Mouse (Mus musculus): ENCODE data around the gene Atpaf2. TPM values are rescaled to one million over a fixed set of nuclear protein-coding genes. Genes with fewer than 3 reads are reported as not detected.

Atpaf2 gene
- polyA plus RNA-seq, 1 experiment from 2014 or later = 54.9 TPM

DNA sequence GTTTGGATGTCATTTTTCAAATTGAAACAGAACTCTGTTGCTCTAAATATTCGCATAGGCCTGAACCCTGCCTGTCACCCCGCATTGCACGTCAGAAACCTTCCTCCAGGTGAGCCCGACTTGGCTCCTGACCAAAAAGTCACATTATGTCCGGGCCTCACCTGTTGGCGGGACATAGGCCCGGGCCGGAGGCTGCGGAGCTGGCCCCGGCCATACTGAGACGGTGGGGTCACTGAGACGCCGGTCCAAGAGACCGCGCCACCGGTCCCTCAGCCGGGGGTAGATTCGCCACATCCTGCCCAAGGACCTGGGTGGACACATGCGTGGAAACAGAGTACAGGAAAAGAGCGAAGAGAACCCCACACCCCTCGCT lies 1.7 kb downstream of the Atpaf2 start:
- Histone ChIP-seq H3K36me3 (ENCODE audit: control insufficient read depth, insufficient read depth, low read length) (no peaks in the 10 kb centered on the region), H3K4me2 (replicated peaks; ENCODE audit: low read depth, low read length) (peak overlapping the region; percentile 48), H3K27ac (ENCODE audit: low read depth, low read length) (no peak overlapping the region), H3K4me1 (ENCODE audit: control insufficient read depth, insufficient read depth, low read length) (peaks cover 19% of the 10 kb centered on the region), H3K9me3 (ENCODE audit: control insufficient read depth, low read length) (no peaks in the 10 kb centered on the region), H3K9ac (ENCODE audit: low read depth, low read length) (peak overlapping the region; percentile 95), H3K4me3 (ENCODE audit: low read length) (peak overlapping the region; percentile 95), H3K27me3 (ENCODE audit: control insufficient read depth, insufficient read depth, low read length) (no peaks in the 10 kb centered on the region)
- under 1% methylated on average over 21 of the region's 21 CpGs for WGBS
- ATAC-seq (ENCODE audit: low FRiP score, low TSS enrichment) = peak; percentile 66

DNA sequence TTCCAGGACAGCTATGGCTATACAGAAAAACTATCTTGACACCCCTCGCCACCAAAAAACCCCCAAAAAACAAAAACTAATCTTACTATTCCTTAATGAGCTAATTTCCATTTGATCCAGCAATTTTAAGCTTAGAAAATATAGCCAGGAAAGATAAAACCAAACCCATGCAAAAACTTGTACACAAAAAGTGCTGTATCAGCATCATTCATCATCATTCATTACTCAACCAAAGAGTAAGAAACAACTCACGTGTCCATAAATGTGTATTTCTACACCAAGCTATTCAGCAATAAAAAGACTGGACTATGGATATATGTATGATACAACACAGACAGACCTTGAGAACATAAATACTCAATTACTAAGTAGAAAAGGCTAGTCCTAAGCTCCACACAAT lies 5.3 kb downstream of the Atpaf2 start:
- Histone ChIP-seq H3K27ac (ENCODE audit: low read depth, low read length) (no peak overlapping the region), H3K4me3 (ENCODE audit: low read length) (no peak overlapping the region), H3K27me3 (ENCODE audit: control insufficient read depth, insufficient read depth, low read length) (no peaks in the 10 kb centered on the region), H3K4me1 (ENCODE audit: control insufficient read depth, insufficient read depth, low read length) (peaks cover 8% of the 10 kb centered on the region), H3K9me3 (ENCODE audit: control insufficient read depth, low read length) (no peaks in the 10 kb centered on the region), H3K4me2 (replicated peaks; ENCODE audit: low read depth, low read length) (no peak overlapping the region), H3K9ac (ENCODE audit: low read depth, low read length) (no peak overlapping the region), H3K36me3 (ENCODE audit: control insufficient read depth, insufficient read depth, low read length) (peaks cover 18% of the 10 kb centered on the region)
- ATAC-seq (ENCODE audit: low FRiP score, low TSS enrichment) = no peak
- WGBS = 88% methylated on average over 2 of the region's 2 CpGs

DNA sequence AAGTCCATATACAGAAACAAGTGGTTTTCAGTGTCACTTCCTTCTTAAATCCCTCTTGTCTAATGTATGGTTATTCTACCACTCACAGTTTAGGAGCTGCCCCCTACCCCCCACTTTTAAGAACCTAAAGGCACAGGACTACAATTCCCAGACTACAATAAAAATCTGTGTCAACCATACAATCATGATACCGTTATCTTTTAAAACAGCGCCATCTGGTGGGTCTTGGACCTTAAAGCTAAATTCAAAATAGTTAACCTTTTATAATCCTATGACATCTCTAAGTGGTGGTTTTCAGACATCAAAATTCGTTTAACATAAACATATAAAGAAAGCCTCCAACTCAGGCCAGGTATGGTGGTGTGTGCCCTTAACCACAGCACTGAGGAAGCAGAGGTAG lies 6.1 kb downstream of the Atpaf2 start:
- no peak overlapping the region for H3K9ac ChIP-seq (ENCODE audit: low read depth, low read length)
- no peak overlapping the region for H3K27ac ChIP-seq (ENCODE audit: low read depth, low read length)
- 12% methylated on average over 3 of the region's 3 CpGs for WGBS
- H3K36me3 ChIP-seq (ENCODE audit: control insufficient read depth, insufficient read depth, low read length) = peaks cover 25% of the 10 kb centered on the region
- H3K4me3 ChIP-seq (ENCODE audit: low read length) = no peak overlapping the region
- H3K27me3 ChIP-seq (ENCODE audit: control insufficient read depth, insufficient read depth, low read length) = no peaks in the 10 kb centered on the region
- H3K4me1 ChIP-seq (ENCODE audit: control insufficient read depth, insufficient read depth, low read length) = peaks cover 8% of the 10 kb centered on the region
- no peak overlapping the region for H3K4me2 ChIP-seq (replicated peaks; ENCODE audit: low read depth, low read length)
- no peaks in the 10 kb centered on the region for H3K9me3 ChIP-seq (ENCODE audit: control insufficient read depth, low read length)
- no peak for ATAC-seq (ENCODE audit: low FRiP score, low TSS enrichment)

DNA sequence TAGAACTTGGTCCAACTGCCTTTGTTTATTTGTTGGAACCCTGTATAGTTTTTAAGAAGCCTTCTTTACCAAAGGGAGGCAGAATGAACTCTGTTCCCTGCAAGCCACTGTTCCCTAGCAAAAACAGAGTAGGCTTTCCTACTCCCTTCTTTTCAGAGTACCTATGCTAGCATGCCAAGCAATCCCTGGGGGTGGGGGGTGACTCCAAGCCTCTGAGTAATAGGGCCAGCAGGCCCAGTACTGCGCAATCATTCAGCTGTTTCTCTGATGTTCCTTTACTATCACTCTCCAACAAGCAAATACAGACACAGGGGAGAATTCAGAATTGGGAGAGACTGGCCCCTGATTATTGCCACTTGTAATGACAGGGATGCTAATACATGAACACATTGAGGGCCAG lies 11.7 kb downstream of the Atpaf2 start:
- Histone ChIP-seq H3K4me2 (replicated peaks; ENCODE audit: low read depth, low read length) (no peak overlapping the region), H3K9ac (ENCODE audit: low read depth, low read length) (no peak overlapping the region), H3K4me3 (ENCODE audit: low read length) (no peak overlapping the region), H3K4me1 (ENCODE audit: control insufficient read depth, insufficient read depth, low read length) (no peaks in the 10 kb centered on the region), H3K27ac (ENCODE audit: low read depth, low read length) (no peak overlapping the region), H3K27me3 (ENCODE audit: control insufficient read depth, insufficient read depth, low read length) (no peaks in the 10 kb centered on the region), H3K9me3 (ENCODE audit: control insufficient read depth, low read length) (no peaks in the 10 kb centered on the region), H3K36me3 (ENCODE audit: control insufficient read depth, insufficient read depth, low read length) (peaks cover 76% of the 10 kb centered on the region)
- ATAC-seq (ENCODE audit: low FRiP score, low TSS enrichment) = no peak
- WGBS = 95% methylated on average over 1 of the region's 1 CpGs

DNA sequence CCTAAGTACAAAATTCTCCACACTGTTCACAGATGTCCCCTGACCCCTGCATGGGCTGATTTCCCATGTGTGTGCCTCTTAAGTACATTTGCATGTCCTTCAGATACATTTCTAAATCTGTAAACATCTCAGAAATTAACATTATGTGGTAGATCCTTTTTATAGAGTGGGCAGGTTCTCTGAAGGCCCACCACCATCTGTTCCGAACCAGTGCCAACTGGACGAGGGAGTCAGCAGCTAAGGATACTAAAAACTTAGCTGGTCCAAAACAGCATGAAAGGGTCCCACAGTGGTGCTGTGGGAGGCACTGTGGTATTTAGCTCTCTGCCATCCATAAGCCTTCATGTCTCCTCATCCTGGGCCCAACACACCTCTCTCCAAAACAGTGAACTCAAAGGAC lies 21.1 kb downstream of the Atpaf2 start:
- Histone ChIP-seq H3K27ac (ENCODE audit: low read depth, low read length) (no peak overlapping the region), H3K4me2 (replicated peaks; ENCODE audit: low read depth, low read length) (no peak overlapping the region), H3K36me3 (ENCODE audit: control insufficient read depth, insufficient read depth, low read length) (peaks cover 20% of the 10 kb centered on the region), H3K4me1 (ENCODE audit: control insufficient read depth, insufficient read depth, low read length) (no peaks in the 10 kb centered on the region), H3K9ac (ENCODE audit: low read depth, low read length) (no peak overlapping the region), H3K9me3 (ENCODE audit: control insufficient read depth, low read length) (no peaks in the 10 kb centered on the region), H3K27me3 (ENCODE audit: control insufficient read depth, insufficient read depth, low read length) (no peaks in the 10 kb centered on the region), H3K4me3 (ENCODE audit: low read length) (no peak overlapping the region)
- WGBS = 94% methylated on average over 2 of the region's 2 CpGs
- ATAC-seq (ENCODE audit: low FRiP score, low TSS enrichment) = no peak

DNA sequence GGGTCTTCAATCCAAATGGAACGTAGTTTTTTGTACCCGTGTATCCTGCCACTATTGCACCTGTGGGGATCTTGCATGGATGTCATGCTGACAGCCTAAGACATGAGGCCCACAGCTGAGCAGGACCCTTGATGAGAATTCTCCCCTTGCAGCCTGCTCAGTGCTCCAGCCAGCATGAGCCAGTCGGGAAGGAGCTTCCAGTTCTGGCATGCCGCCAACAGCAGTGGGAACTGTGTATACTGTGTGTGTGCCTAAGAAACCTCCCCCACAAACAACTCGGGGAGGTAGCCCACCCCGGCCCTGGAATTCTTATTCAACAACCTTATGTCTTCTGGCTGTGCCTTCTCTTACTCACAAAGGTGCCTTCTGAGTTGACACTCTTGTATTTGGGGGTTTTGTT lies 21.7 kb downstream of the Atpaf2 start:
- Histone ChIP-seq H3K4me3 (ENCODE audit: low read length) (no peak overlapping the region), H3K27me3 (ENCODE audit: control insufficient read depth, insufficient read depth, low read length) (no peaks in the 10 kb centered on the region), H3K36me3 (ENCODE audit: control insufficient read depth, insufficient read depth, low read length) (peaks cover 16% of the 10 kb centered on the region), H3K4me1 (ENCODE audit: control insufficient read depth, insufficient read depth, low read length) (no peaks in the 10 kb centered on the region), H3K9me3 (ENCODE audit: control insufficient read depth, low read length) (no peaks in the 10 kb centered on the region), H3K9ac (ENCODE audit: low read depth, low read length) (no peak overlapping the region), H3K27ac (ENCODE audit: low read depth, low read length) (no peak overlapping the region), H3K4me2 (replicated peaks; ENCODE audit: low read depth, low read length) (no peak overlapping the region)
- ATAC-seq (ENCODE audit: low FRiP score, low TSS enrichment) = 0 out of 2 replicates have a peak, but pooled peaks have one; percentile 57
- WGBS = 73% methylated on average over 6 of the region's 6 CpGs

DNA sequence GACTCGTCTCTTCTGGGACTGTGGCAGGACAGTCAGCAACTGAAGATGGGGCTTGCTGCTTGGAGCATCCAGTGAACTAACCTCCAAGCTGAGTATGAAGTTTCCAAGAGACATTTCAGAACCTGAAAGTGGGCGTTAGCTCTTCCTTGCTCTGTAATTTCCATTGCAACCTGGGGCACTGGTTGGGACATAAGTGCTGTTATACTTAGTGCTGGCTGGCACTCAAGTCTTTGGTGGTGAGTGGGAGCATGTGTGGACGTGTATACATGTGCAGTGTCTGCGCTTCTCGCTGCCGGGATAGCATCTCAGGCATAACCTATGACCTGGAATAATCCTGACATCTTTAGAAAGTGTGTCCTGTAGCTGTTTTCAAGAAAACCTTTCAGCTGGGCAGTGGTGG lies 26.9 kb downstream of the Atpaf2 start:
- no peak overlapping the region for H3K9ac ChIP-seq (ENCODE audit: low read depth, low read length)
- no peaks in the 10 kb centered on the region for H3K36me3 ChIP-seq (ENCODE audit: control insufficient read depth, insufficient read depth, low read length)
- no peaks in the 10 kb centered on the region for H3K4me1 ChIP-seq (ENCODE audit: control insufficient read depth, insufficient read depth, low read length)
- H3K27me3 ChIP-seq (ENCODE audit: control insufficient read depth, insufficient read depth, low read length) = no peaks in the 10 kb centered on the region
- ATAC-seq (ENCODE audit: low FRiP score, low TSS enrichment) = no peak
- H3K4me2 ChIP-seq (replicated peaks; ENCODE audit: low read depth, low read length) = no peak overlapping the region
- no peak overlapping the region for H3K27ac ChIP-seq (ENCODE audit: low read depth, low read length)
- no peak overlapping the region for H3K4me3 ChIP-seq (ENCODE audit: low read length)
- 90% methylated on average over 6 of the region's 6 CpGs for WGBS
- no peaks in the 10 kb centered on the region for H3K9me3 ChIP-seq (ENCODE audit: control insufficient read depth, low read length)

DNA sequence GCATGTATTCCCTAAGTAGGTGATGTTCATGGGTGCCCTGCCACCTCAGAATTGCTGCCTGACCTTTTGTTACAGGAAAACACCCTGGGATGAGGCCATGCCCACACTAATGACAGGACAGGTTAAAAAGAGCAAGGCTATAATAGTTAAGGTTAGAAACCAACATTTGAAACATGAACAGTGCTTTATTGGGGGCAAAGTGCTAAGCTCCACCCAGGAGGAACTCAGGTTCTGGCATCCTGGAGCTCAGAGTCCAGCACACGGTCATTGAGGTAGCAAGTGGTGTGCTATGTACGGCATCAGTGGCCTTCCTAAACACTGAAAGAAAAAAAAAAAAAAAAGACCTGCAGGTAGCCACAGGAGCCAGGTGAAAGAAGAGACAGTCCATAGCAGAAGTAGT lies 30.3 kb downstream of the Atpaf2 start:
- no peak for ATAC-seq (ENCODE audit: low FRiP score, low TSS enrichment)
- no peak overlapping the region for H3K4me2 ChIP-seq (replicated peaks; ENCODE audit: low read depth, low read length)
- no peak overlapping the region for H3K4me3 ChIP-seq (ENCODE audit: low read length)
- H3K36me3 ChIP-seq (ENCODE audit: control insufficient read depth, insufficient read depth, low read length) = no peaks in the 10 kb centered on the region
- no peak overlapping the region for H3K27ac ChIP-seq (ENCODE audit: low read depth, low read length)
- WGBS = 89% methylated on average over 2 of the region's 2 CpGs
- H3K9me3 ChIP-seq (ENCODE audit: control insufficient read depth, low read length) = no peaks in the 10 kb centered on the region
- peaks cover 4% of the 10 kb centered on the region; the same call in 1 of the 2 replicates for H3K4me1 ChIP-seq (ENCODE audit: control insufficient read depth, insufficient read depth, low read length)
- no peaks in the 10 kb centered on the region for H3K27me3 ChIP-seq (ENCODE audit: control insufficient read depth, insufficient read depth, low read length)
- H3K9ac ChIP-seq (ENCODE audit: low read depth, low read length) = no peak overlapping the region

DNA sequence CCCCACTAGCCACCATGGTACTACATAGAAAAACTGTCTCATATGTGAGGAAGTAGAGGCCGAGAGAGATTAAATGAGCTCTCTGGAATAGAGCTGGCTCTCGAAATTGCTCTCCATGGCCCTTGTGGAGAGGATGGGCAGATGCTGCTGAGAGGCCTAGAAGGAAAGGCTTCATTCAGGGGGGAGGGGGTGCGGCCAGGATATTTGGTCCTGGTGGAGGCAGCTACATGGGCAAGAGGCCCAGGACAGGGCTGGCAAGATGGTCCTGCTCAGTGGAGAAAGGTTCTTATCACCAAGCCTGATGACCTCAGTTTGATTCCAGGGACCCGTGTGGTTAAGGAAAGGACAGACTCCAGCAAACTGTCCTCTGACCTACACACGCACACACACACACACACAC lies 32.3 kb downstream of the Atpaf2 start:
- H3K4me1 ChIP-seq (ENCODE audit: control insufficient read depth, insufficient read depth, low read length) = peaks cover 4% of the 10 kb centered on the region; the same call in 1 of the 2 replicates
- no peak overlapping the region for H3K9ac ChIP-seq (ENCODE audit: low read depth, low read length)
- H3K36me3 ChIP-seq (ENCODE audit: control insufficient read depth, insufficient read depth, low read length) = no peaks in the 10 kb centered on the region
- no peak for ATAC-seq (ENCODE audit: low FRiP score, low TSS enrichment)
- no peaks in the 10 kb centered on the region for H3K27me3 ChIP-seq (ENCODE audit: control insufficient read depth, insufficient read depth, low read length)
- H3K9me3 ChIP-seq (ENCODE audit: control insufficient read depth, low read length) = no peaks in the 10 kb centered on the region
- 86% methylated on average over 5 of the region's 5 CpGs for WGBS
- no peak overlapping the region for H3K27ac ChIP-seq (ENCODE audit: low read depth, low read length)
- H3K4me3 ChIP-seq (ENCODE audit: low read length) = no peak overlapping the region
- no peak overlapping the region for H3K4me2 ChIP-seq (replicated peaks; ENCODE audit: low read depth, low read length)
